Mouse (Mus musculus) stomach, embryonic 14.5 days (tissue): ENCODE results near the gene Eps8. TPM values are rescaled to one million over a fixed set of nuclear protein-coding genes. Genes with fewer than 3 reads are reported as not detected.

Experiments used
- ATAC-seq: fragments of 200-750 bp; cut with Nextera tagmentation; 2 replicates; pipeline ENCODE4 v1.8.0; 2017; ENCODE audit warnings: low read depth, moderate TSS enrichment; ENCODE audit not compliant: insufficient number of reproducible peaks, insufficient read depth, low FRiP score
- H3K27ac ChIP-seq: fragments of 300-500 bp; sonication (generic); 2 replicates; pipeline ENCODE4 v1.5.1; 2014; ENCODE audit warnings: mild to moderate bottlenecking, low read length, moderate library complexity, mixed read lengths
- H3K27me3 ChIP-seq: fragments of 300-500 bp; sonication (generic); 2 replicates; pipeline ENCODE4 v1.6.1; 2014; ENCODE audit warnings: low read length, control low read depth, mixed read lengths; ENCODE audit not compliant: control insufficient read depth, insufficient read depth
- H3K36me3 ChIP-seq: fragments of 300-500 bp; sonication (generic); 2 replicates; pipeline ENCODE4 v1.6.1; 2014; ENCODE audit warnings: mild to moderate bottlenecking, control low read depth, low read length, moderate library complexity, mixed read lengths; ENCODE audit not compliant: control insufficient read depth, insufficient read depth
- H3K4me1 ChIP-seq: fragments of 300-500 bp; sonication (generic); 2 replicates; pipeline ENCODE4 v1.6.1; 2014; ENCODE audit warnings: low read length, control low read depth, mixed read lengths; ENCODE audit not compliant: control insufficient read depth, insufficient read depth
- H3K4me2 ChIP-seq: fragments of 300-500 bp; sonication (generic); replicated peaks from 2 replicates; pipeline ENCODE4 v1.6.1; 2014; ENCODE audit warnings: low read depth, low read length, control low read depth
- H3K4me3 ChIP-seq: fragments of 300-500 bp; sonication (generic); 2 replicates; pipeline ENCODE4 v1.5.1; 2014; ENCODE audit warnings: low read depth, low read length, control low read depth
- H3K9ac ChIP-seq: fragments of 300-500 bp; sonication (generic); replicated peaks from 2 replicates; pipeline ENCODE4 v1.6.1; 2014; ENCODE audit warnings: low read depth, mild to moderate bottlenecking, control low read depth, low read length, moderate library complexity, mixed read lengths
- H3K9me3 ChIP-seq: fragments of 300-500 bp; sonication (generic); 2 replicates; pipeline ENCODE4 v1.6.1; 2016; ENCODE audit warnings: low read depth, low read length, control low read depth; ENCODE audit not compliant: control insufficient read depth
- WGBS: fragments of 180-500 bp; shearing (Covaris S2); extraction: QIAGEN DNeasy Blood & Tissue Kit; methylation state at CpG from one replicate; pipeline ENCODE4 v1.1.7; 2014; 5-methylcytosine and 5-hydroxymethylcytosine counted together
- polyA plus RNA-seq: library from polyadenylated mRNA; unstranded; fragments of >200 nt; fragmentation: Nextera tagmentation; extraction: Ambion mirVana; gene quantifications from 2 replicates; pipeline ENCODE4 v1.2.1, GENCODE M21; 2014

The Eps8 gene
- polyA plus RNA-seq, 1 experiment from 2014 or later: 21.6 TPM

- H3K4me1 ChIP-seq: peaks cover 4% of the 10 kb centered on the region; the same call in 1 of the 2 replicates
- no peak overlapping the region for H3K27ac ChIP-seq
- H3K36me3 ChIP-seq: no peaks in the 10 kb centered on the region
- no peak overlapping the region for H3K4me2 ChIP-seq
- no peaks in the 10 kb centered on the region for H3K9me3 ChIP-seq
- ATAC-seq: no peak
- WGBS: 82% methylated on average over 4 of the region's 4 CpGs
- H3K27me3 ChIP-seq: no peaks in the 10 kb centered on the region
- H3K4me3 ChIP-seq: no peak overlapping the region
- H3K9ac ChIP-seq: no peak overlapping the region
These were observed 10.9 kb downstream of the Eps8 start for GRCm38 (mm10) chr6:137643814-137644213.

DNA sequence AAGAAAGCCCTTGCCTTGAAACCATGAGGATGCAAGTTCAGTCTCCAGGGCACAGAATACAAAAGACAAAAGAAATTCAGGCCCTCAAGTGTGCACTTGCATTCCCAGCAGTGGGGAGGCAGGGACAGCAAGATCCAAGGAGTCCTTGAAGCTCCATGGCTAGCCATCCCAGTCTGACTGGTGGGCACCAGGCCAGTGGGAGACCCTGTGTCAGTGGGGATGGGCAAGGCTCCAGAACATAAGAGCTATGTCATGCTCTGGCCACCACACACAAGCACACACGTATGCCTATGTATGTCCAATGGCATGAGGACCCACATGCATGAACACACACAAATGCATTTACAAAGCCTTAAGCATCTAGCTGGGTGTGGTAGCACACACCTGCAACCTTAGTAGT is 13.0 kb downstream of the Eps8 start:
- no peak overlapping the region for H3K4me2 ChIP-seq
- WGBS: 90% methylated on average over 1 of the region's 1 CpGs
- H3K27ac ChIP-seq: no peak overlapping the region
- H3K9me3 ChIP-seq: no peaks in the 10 kb centered on the region
- no peaks in the 10 kb centered on the region for H3K27me3 ChIP-seq
- no peak overlapping the region for H3K9ac ChIP-seq
- no peaks in the 10 kb centered on the region for H3K4me1 ChIP-seq
- ATAC-seq: no peak
- H3K36me3 ChIP-seq: no peaks in the 10 kb centered on the region
- no peak overlapping the region for H3K4me3 ChIP-seq

GRCm38 (mm10) chr6:137638834-137639567 is 15.7 kb downstream of the Eps8 start:
- Histone ChIP-seq H3K9ac (no peak overlapping the region), H3K4me1 (no peaks in the 10 kb centered on the region), H3K27ac (no peak overlapping the region), H3K9me3 (no peaks in the 10 kb centered on the region), H3K36me3 (no peaks in the 10 kb centered on the region), H3K4me3 (no peak overlapping the region), H3K4me2 (no peak overlapping the region), H3K27me3 (no peaks in the 10 kb centered on the region)
- 72% methylated on average over 11 of the region's 11 CpGs for WGBS
- ATAC-seq: no peak

- no peak overlapping the region for H3K9ac ChIP-seq
- no peaks in the 10 kb centered on the region for H3K27me3 ChIP-seq
- H3K4me3 ChIP-seq: no peak overlapping the region
- no peaks in the 10 kb centered on the region for H3K4me1 ChIP-seq
- no peak for ATAC-seq
- no peaks in the 10 kb centered on the region for H3K9me3 ChIP-seq
- 67% methylated on average over 7 of the region's 7 CpGs for WGBS
- H3K4me2 ChIP-seq: no peak overlapping the region
- no peak overlapping the region for H3K27ac ChIP-seq
- H3K36me3 ChIP-seq: no peaks in the 10 kb centered on the region
These were observed 17.2 kb downstream of the Eps8 start for GRCm38 (mm10) chr6:137637443-137637842.

GRCm38 (mm10) chr6:137636131-137636530 is 18.5 kb downstream of the Eps8 start:
- WGBS: 75% methylated on average over 5 of the region's 5 CpGs
- H3K27me3 ChIP-seq: no peaks in the 10 kb centered on the region
- H3K4me3 ChIP-seq: no peak overlapping the region
- H3K4me1 ChIP-seq: no peaks in the 10 kb centered on the region
- H3K36me3 ChIP-seq: no peaks in the 10 kb centered on the region
- ATAC-seq: no peak
- H3K4me2 ChIP-seq: no peak overlapping the region
- H3K9ac ChIP-seq: no peak overlapping the region
- no peaks in the 10 kb centered on the region for H3K9me3 ChIP-seq
- no peak overlapping the region for H3K27ac ChIP-seq

- Histone ChIP-seq H3K4me3 (no peak overlapping the region), H3K9ac (no peak overlapping the region), H3K36me3 (no peaks in the 10 kb centered on the region), H3K4me1 (0 out of 2 replicates have a peak, but pooled peaks cover 7% of the 10 kb centered on the region), H3K27ac (no peak overlapping the region), H3K9me3 (no peaks in the 10 kb centered on the region), H3K27me3 (no peaks in the 10 kb centered on the region), H3K4me2 (no peak overlapping the region)
- WGBS: 36% methylated on average over 4 of the region's 4 CpGs
- no peak for ATAC-seq
These were observed 21.1 kb downstream of the Eps8 start for GRCm38 (mm10) chr6:137633626-137634025.

- H3K27ac ChIP-seq: no peak overlapping the region
- no peak overlapping the region for H3K4me3 ChIP-seq
- ATAC-seq: no peak
- no peaks in the 10 kb centered on the region for H3K9me3 ChIP-seq
- no peak overlapping the region for H3K4me2 ChIP-seq
- WGBS: 76% methylated on average over 8 of the region's 8 CpGs
- H3K27me3 ChIP-seq: no peaks in the 10 kb centered on the region
- H3K36me3 ChIP-seq: no peaks in the 10 kb centered on the region
- H3K4me1 ChIP-seq: 0 out of 2 replicates have a peak, but pooled peaks cover 7% of the 10 kb centered on the region
- H3K9ac ChIP-seq: no peak overlapping the region
These were observed 21.6 kb downstream of the Eps8 start for GRCm38 (mm10) chr6:137633121-137633520.

DNA sequence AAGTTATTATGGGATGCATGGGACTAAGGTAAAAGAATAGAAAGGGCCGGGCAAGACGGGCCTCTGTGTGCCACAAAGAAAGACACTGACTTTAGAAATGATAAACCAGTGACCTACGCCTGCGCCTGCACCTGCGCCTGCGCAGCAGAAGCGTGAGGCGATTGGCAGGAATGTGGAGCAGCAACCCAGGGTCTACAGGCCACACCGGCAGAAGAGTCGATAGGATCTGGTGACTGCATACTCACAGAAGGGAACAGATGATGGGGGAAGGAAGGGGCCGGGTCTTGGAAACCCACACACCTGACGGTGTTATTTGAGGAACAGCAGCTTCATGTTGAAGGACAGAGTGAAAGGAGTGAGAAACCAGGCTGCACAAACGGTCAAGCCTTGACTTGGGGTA is 24.3 kb downstream of the Eps8 start:
- Histone ChIP-seq H3K4me2 (no peak overlapping the region), H3K36me3 (no peaks in the 10 kb centered on the region), H3K9me3 (no peaks in the 10 kb centered on the region), H3K27ac (no peak overlapping the region), H3K9ac (no peak overlapping the region), H3K4me3 (no peak overlapping the region), H3K4me1 (0 out of 2 replicates have a peak, but pooled peaks cover 7% of the 10 kb centered on the region), H3K27me3 (no peaks in the 10 kb centered on the region)
- 73% methylated on average over 13 of the region's 13 CpGs for WGBS
- no peak for ATAC-seq
